Mouse (Mus musculus): ENCODE data around the gene Cib4.

GRCm38 (mm10) chr5:30548681-30549080 lies 3.0 kb upstream of the Cib4 start:
- TF ChIP-seq CTCF (IDR thresholded peaks at IDR 0.05; ENCODE audit: borderline replicate concordance, insufficient read depth, low read length), result no peak
- no peak for TF ChIP-seq POLR2A (IDR thresholded peaks at IDR 0.05; ENCODE audit: low read depth, low read length)
